Mouse (Mus musculus) stomach, postnatal 0 days (tissue): ENCODE data around the gene Nfic. TPM values are rescaled to one million over a fixed set of nuclear protein-coding genes. Genes with fewer than 3 reads are reported as not detected.

Experiments used
- ATAC-seq: fragments of 200-750 bp; cut with Nextera tagmentation; 2 replicates; pipeline ENCODE4 v1.8.0; 2017; ENCODE audit not compliant: low FRiP score, low TSS enrichment
- DNase-seq: peaks from one replicate; pipeline ENCODE4 v3.0.0-alpha.2; 2016; ENCODE audit warnings: low spot score
- H3K27ac ChIP-seq: fragments of 300-500 bp; sonication (generic); replicated peaks from 2 replicates; pipeline ENCODE4 v1.5.1; 2014; ENCODE audit warnings: mild to moderate bottlenecking, control low read depth
- H3K27me3 ChIP-seq: fragments of 300-500 bp; sonication (generic); 2 replicates; pipeline ENCODE4 v1.6.1; 2014; ENCODE audit warnings: low read length; ENCODE audit not compliant: control insufficient read depth, insufficient read depth
- H3K36me3 ChIP-seq: fragments of 300-500 bp; sonication (generic); 2 replicates; pipeline ENCODE4 v1.6.1; 2014; ENCODE audit warnings: low read length, mixed read lengths; ENCODE audit not compliant: control insufficient read depth, insufficient read depth
- H3K4me1 ChIP-seq: fragments of 300-500 bp; sonication (generic); replicated peaks from 2 replicates; pipeline ENCODE4 v1.6.1; 2014; ENCODE audit warnings: antibody characterized with exemption; ENCODE audit not compliant: control insufficient read depth, insufficient read depth
- H3K4me2 ChIP-seq: fragments of 300-500 bp; sonication (generic); replicated peaks from 2 replicates; pipeline ENCODE4 v1.6.1; 2014; ENCODE audit warnings: low read depth, mild to moderate bottlenecking, control low read depth, moderate library complexity
- H3K4me3 ChIP-seq: fragments of 300-500 bp; sonication (generic); 2 replicates; pipeline ENCODE4 v1.5.1; 2014; ENCODE audit warnings: low read depth, low read length, control low read depth
- H3K9ac ChIP-seq: fragments of 300-500 bp; sonication (generic); 2 replicates; pipeline ENCODE4 v1.6.1; 2014; ENCODE audit warnings: mild to moderate bottlenecking, low read length, control low read depth, mixed read lengths
- H3K9me3 ChIP-seq: fragments of 300-500 bp; sonication (generic); 2 replicates; pipeline ENCODE4 v1.6.1; 2016; ENCODE audit warnings: low read length; ENCODE audit not compliant: control insufficient read depth
- CTCF ChIP-seq: IDR thresholded peaks from 2 replicates; pipeline ENCODE4 v1.5.1; 2016; ENCODE audit warnings: antibody characterized with exemption, low read depth, mild to moderate bottlenecking, moderate library complexity
- EP300 ChIP-seq: optimal IDR thresholded peaks from 2 replicates; pipeline ENCODE3; 2016; ENCODE audit warnings: antibody characterized with exemption
- WGBS: fragments of 180-500 bp; shearing (Covaris S2); extraction: QIAGEN DNeasy Blood & Tissue Kit; methylation state at CpG from one replicate; pipeline ENCODE4 v1.1.7; 2014; 5-methylcytosine and 5-hydroxymethylcytosine counted together
- polyA plus RNA-seq: library from polyadenylated mRNA; unstranded; fragments of >200 nt; fragmentation: Nextera tagmentation; extraction: Ambion mirVana; gene quantifications from 2 replicates; pipeline ENCODE4 v1.2.1, GENCODE M21; 2015

The Nfic gene
- polyA plus RNA-seq, 1 experiment from 2014 or later = 40.4 TPM

DNA sequence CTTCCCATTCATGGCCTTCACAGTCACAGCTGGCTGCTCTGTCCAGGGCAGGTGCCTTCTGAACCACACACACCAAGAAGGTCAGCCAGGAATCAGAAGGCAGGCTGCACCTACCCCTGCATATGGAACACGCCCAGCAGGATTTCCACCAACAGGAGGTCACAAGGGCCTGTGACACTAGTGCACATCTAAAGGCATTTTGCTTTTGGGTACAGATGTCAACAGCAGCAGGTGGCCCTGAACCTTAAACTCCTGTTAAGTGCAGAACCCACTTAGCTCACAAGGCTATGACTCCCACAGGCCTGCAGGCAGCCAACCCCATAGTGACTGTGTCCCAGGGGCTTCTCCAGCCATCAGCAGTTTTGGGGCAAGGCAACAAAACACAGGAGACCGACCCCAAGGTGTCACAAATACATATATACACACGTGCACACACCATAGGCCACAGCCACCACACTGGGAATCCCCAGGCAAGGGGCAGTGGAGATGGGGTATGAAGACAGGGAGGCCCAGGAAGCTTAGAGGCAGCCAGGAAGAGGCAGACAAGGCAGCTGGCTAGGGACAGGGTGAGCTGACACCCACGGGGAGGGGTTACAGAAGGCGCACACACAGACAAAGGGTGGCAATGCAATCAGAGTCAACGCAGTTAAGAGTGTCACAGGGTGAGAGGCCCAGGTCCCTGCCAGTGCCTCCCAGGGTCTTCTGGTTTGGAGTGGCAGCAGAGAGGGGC, 88.8 kb downstream of the Nfic start:
- ATAC-seq (no peak; the same call in 1 of the 2 replicates), DNase-seq (no peak)
- no peak overlapping the region for H3K4me2 ChIP-seq
- no peaks in the 10 kb centered on the region for H3K27me3 ChIP-seq
- peak overlapping the region; percentile 82 for H3K27ac ChIP-seq
- peaks cover 4% of the 10 kb centered on the region; the same call in 1 of the 2 replicates for H3K4me1 ChIP-seq
- H3K4me3 ChIP-seq = no peak overlapping the region
- TF ChIP-seq EP300 (no peak), CTCF (no peak)
- H3K9ac ChIP-seq = no peak overlapping the region
- 69% methylated on average over 6 of the region's 6 CpGs for WGBS
- H3K36me3 ChIP-seq = peaks cover 38% of the 10 kb centered on the region
- H3K9me3 ChIP-seq = no peaks in the 10 kb centered on the region

DNA sequence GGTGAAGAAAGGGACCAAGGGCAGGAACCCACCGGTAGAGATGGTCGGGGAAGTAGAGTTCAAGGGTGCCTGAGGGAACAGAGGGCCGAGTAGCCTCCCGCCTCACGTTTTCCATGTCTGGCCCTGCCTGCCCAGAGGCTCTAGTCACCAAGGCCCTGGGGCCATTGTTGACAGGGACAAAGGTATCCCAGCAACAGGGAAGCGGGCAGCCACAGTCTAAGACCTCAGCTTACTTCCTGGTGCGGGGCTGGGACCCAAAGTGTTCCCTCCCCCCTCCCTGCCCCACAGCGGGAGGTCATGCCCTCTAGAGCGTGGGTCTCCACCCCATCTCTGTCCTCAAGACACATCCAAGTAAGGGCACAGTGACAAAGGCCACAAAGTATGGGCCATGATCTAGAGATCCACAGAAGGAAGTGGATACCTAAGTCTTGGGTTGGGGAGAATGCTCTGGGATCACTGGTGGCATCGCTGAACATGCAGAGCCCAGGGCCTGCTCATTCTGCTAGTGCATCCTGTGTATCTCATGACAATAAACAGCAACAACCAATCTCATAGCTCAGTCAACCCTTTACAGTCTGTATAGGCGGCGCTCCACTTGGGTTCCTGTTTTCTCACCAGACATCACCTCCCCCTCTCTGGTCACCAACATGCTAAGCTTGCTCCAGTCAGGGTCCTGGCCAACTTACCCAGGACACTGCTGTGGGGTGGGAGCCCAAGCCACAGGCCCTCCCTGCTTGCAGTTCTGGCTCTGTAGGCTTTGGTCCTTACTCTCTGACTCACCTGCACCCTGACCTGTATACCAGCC, 89.6 kb downstream of the Nfic start, which contains the start of gene 4930404N11Rik:
Gene 4930404N11Rik, minus strand, starts transcription at position 145 of the 805 bp plus-strand sequence.
- ATAC-seq (peak; percentile 38), DNase-seq (peak; percentile 68)
- Histone ChIP-seq H3K9me3 (no peaks in the 10 kb centered on the region), H3K36me3 (peaks cover 35% of the 10 kb centered on the region), H3K27me3 (no peaks in the 10 kb centered on the region), H3K4me2 (peak within 1 kb of the TSS; percentile 59), H3K9ac (peak within 1 kb of the TSS; percentile 60), H3K27ac (peak within 1 kb of the TSS; percentile 82), H3K4me3 (peak within 1 kb of the TSS; percentile 35), H3K4me1 (peaks cover 4% of the 10 kb centered on the region; the same call in 1 of the 2 replicates)
- WGBS = 30% methylated on average over 12 of the region's 12 CpGs
- no peak for TF ChIP-seq CTCF
- TF ChIP-seq EP300 = no peak

DNA sequence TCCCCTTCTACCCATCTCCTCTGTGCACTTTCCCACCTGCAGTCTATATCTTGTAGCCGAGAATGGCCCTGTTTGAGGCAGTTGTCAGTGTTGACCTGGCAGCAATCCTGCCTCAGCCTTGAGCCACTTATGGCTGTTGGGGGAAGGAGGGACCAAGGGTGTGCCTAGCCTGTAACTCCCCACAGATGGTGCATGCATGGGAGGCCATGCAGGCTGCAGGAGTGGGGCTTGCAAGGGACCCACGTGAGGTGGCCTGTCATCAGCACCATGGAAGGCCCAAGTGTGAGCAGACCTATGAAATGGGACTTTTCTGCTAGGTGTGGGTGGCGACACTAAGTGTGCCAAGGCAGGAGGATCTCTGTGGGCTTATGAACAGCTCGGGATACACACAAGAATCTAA, 90.4 kb downstream of the Nfic start:
- Histone ChIP-seq H3K4me1 (peaks cover 4% of the 10 kb centered on the region), H3K9ac (peak overlapping the region; percentile 60), H3K27me3 (no peaks in the 10 kb centered on the region), H3K36me3 (peaks cover 27% of the 10 kb centered on the region), H3K27ac (peak overlapping the region; percentile 82), H3K4me2 (peak overlapping the region; percentile 59), H3K9me3 (no peaks in the 10 kb centered on the region), H3K4me3 (no peak overlapping the region)
- ATAC-seq = peak; percentile 1; the same call in 1 of the 2 replicates
- TF ChIP-seq EP300 = no peak
- no peak for TF ChIP-seq CTCF
- no peak for DNase-seq
- WGBS = 30% methylated on average over 4 of the region's 4 CpGs

DNA sequence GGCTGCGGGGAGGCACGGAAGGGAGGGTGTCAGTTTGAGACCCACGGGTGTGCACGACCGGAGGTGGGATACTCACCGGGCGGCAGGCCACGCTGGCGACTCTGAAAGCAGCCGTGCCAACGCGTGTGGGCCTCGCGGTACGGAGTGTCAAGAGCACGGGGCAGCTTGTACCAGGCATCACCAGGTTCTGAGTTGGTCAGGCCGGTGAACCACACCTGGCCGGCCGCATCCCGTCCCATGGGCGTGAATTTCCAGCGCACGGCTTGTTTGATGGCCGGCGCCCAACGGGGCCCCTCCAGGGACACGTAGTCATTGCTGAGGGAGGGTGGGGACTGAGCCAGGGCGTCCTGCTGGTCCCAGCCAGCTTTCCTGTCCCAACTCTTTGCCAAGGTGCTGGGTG, 90.8 kb downstream of the Nfic start:
- Histone ChIP-seq H3K4me3 (peak overlapping the region; percentile 35), H3K4me1 (peaks cover 4% of the 10 kb centered on the region), H3K4me2 (peak overlapping the region; percentile 59), H3K27ac (peak overlapping the region; percentile 82), H3K36me3 (peaks cover 23% of the 10 kb centered on the region), H3K9me3 (no peaks in the 10 kb centered on the region), H3K27me3 (no peaks in the 10 kb centered on the region), H3K9ac (peak overlapping the region; percentile 60)
- WGBS = 8% methylated on average over 28 of the region's 28 CpGs
- DNase-seq = peak; percentile 88
- peak; percentile 43 for ATAC-seq
- TF ChIP-seq EP300 (no peak), CTCF (no peak)

DNA sequence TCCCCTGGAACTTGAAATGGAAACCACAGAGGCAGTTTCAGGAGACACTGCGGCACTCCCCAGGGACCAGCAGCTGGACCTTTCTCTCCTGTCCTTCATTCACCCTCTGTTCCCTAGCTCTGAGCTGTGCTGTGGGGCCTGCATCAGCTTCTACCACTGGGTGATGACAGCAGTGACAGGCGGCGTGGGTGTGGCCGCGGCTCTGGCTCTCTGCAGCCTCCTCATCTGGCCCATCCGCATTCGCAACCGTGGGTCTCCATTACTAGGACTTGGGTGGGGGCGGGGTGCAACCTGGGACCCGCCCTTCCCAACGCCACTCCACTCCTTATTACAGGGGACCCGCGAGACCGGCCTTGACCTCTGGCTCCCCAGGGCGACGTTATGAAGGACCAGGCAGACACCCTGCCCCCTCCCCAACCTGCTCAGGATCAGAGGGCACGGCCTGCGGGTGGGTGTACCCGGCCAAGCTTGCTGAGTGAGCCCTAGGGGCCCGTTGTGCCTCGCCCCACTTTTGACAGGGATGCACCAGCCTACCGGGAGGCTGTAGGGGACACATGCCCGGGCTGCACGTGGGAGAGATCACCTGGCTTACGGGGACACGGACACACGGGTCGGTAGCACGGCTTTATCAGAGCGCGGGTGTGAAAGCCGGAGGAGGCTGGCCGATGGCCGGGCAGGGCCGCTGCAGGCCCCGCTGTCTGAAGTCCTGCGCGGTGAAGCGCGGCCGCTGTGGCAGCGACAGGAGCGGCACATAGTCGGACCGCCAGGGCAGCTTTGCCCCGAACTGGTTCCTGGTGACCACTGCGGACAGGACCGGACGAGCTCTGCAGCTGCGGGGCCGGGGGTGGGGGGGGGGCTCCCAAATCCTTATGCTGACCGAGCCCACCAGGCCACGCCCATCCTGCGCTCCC, 91.7 kb downstream of the Nfic start:
- Histone ChIP-seq H3K36me3 (peaks cover 14% of the 10 kb centered on the region), H3K9ac (peak overlapping the region; percentile 60), H3K4me1 (peaks cover 4% of the 10 kb centered on the region), H3K4me3 (peak overlapping the region; percentile 35), H3K9me3 (no peaks in the 10 kb centered on the region), H3K27me3 (no peaks in the 10 kb centered on the region), H3K4me2 (peak overlapping the region; percentile 59), H3K27ac (peak overlapping the region; percentile 82)
- DNase-seq (no peak), ATAC-seq (no peak)
- no peak for TF ChIP-seq CTCF
- TF ChIP-seq EP300 = no peak
- 13% methylated on average over 54 of the region's 54 CpGs for WGBS
